Mouse (Mus musculus): Measurements from ENCODE around the gene Ddah2. TPM values are rescaled to one million over a fixed set of nuclear protein-coding genes. Genes with fewer than 3 reads are reported as not detected.
A peak's percentile ranks its signal among the peaks of the same experiment; 100 is the strongest.

Gene Ddah2
- polyA plus RNA-seq, 1 experiment from 2014 or later = 471 TPM

- ATAC-seq (ENCODE audit: insufficient number of reproducible peaks, insufficient read depth, low FRiP score, low TSS enrichment) = peak; percentile 91
- Histone ChIP-seq H3K9me3 (no peaks in the 10 kb centered on the region), H3K36me3 (no peaks in the 10 kb centered on the region), H3K9ac (peak within 1 kb of the TSS; percentile 85), H3K4me1 (peaks cover 33% of the 10 kb centered on the region), H3K4me2 (replicated peaks) (peak within 1 kb of the TSS; percentile 96), H3K27me3 (no peaks in the 10 kb centered on the region), H3K27ac (peak within 1 kb of the TSS; percentile 86), H3K4me3 (peak within 1 kb of the TSS; percentile 55)
- WGBS = 3% methylated on average over 33 of the region's 33 CpGs
Measured at GRCm38 (mm10) chr17:35046681-35047455, 12.0 kb upstream of the Ddah2 start, which contains the start of gene Msh5. Msh5 (minus strand) TSS chr17:35046745.

GRCm38 (mm10) chr17:35047688-35048087, 11.1 kb upstream of the Ddah2 start:
- H3K9ac ChIP-seq = no peak overlapping the region
- no peak for ATAC-seq (ENCODE audit: insufficient number of reproducible peaks, insufficient read depth, low FRiP score, low TSS enrichment)
- no peak overlapping the region for H3K4me2 ChIP-seq (replicated peaks)
- peaks cover 41% of the 10 kb centered on the region for H3K4me1 ChIP-seq
- no peaks in the 10 kb centered on the region for H3K27me3 ChIP-seq
- whole genome bisulfite sequencing = 54% methylated on average over 1 of the region's 1 CpGs
- H3K9me3 ChIP-seq = no peaks in the 10 kb centered on the region
- H3K36me3 ChIP-seq = peaks cover 5% of the 10 kb centered on the region
- H3K4me3 ChIP-seq = no peak overlapping the region
- H3K27ac ChIP-seq = peak overlapping the region; percentile 58

- H3K9ac ChIP-seq = no peak overlapping the region
Measured at GRCm38 (mm10) chr17:35048149-35048931, 10.5 kb upstream of the Ddah2 start.

GRCm38 (mm10) chr17:35048932-35049440, 9.8 kb upstream of the Ddah2 start:
- no peak for ATAC-seq (ENCODE audit: insufficient number of reproducible peaks, insufficient read depth, low FRiP score, low TSS enrichment)
- peak overlapping the region; percentile 92 for H3K4me2 ChIP-seq (replicated peaks)
- peak overlapping the region; percentile 98 for H3K27ac ChIP-seq
- WGBS = 73% methylated on average over 5 of the region's 5 CpGs
- no peaks in the 10 kb centered on the region for H3K27me3 ChIP-seq
- no peaks in the 10 kb centered on the region for H3K9me3 ChIP-seq
- peaks cover 43% of the 10 kb centered on the region for H3K4me1 ChIP-seq
- 0 out of 2 replicates have a peak overlapping the region, but pooled peaks have one; percentile 83 for H3K9ac ChIP-seq
- peaks cover 18% of the 10 kb centered on the region for H3K36me3 ChIP-seq
- H3K4me3 ChIP-seq = no peak overlapping the region; the same call in 1 of the 2 replicates

More at GRCm38 (mm10) chr17:35048149-35048931, 10.5 kb upstream of the Ddah2 start:
- no peak for ATAC-seq (ENCODE audit: insufficient number of reproducible peaks, insufficient read depth, low FRiP score, low TSS enrichment)
- peaks cover 11% of the 10 kb centered on the region for H3K36me3 ChIP-seq
- no peak overlapping the region for H3K4me3 ChIP-seq
- H3K4me2 ChIP-seq (replicated peaks) = no peak overlapping the region
- H3K27me3 ChIP-seq = no peaks in the 10 kb centered on the region
- 40% methylated on average over 11 of the region's 11 CpGs for WGBS
- H3K4me1 ChIP-seq = peaks cover 43% of the 10 kb centered on the region
- H3K27ac ChIP-seq = peak overlapping the region; percentile 58
- H3K9me3 ChIP-seq = no peaks in the 10 kb centered on the region

GRCm38 (mm10) chr17:35049561-35050016, 9.2 kb upstream of the Ddah2 start, which contains the start of gene Clic1:
Clic1 (plus strand) TSS chr17:35049966.
- WGBS = 5% methylated on average over 11 of the region's 11 CpGs
- Histone ChIP-seq H3K4me2 (replicated peaks) (peak within 1 kb of the TSS; percentile 92), H3K9me3 (no peaks in the 10 kb centered on the region), H3K27ac (peak within 1 kb of the TSS; percentile 98), H3K36me3 (peaks cover 22% of the 10 kb centered on the region), H3K4me1 (peaks cover 43% of the 10 kb centered on the region), H3K4me3 (peak within 1 kb of the TSS; percentile 62), H3K27me3 (no peaks in the 10 kb centered on the region), H3K9ac (peak within 1 kb of the TSS; percentile 83)
- peak; percentile 31; the same call in 1 of the 2 replicates for ATAC-seq (ENCODE audit: insufficient number of reproducible peaks, insufficient read depth, low FRiP score, low TSS enrichment)

GRCm38 (mm10) chr17:35050126-35050750, 8.6 kb upstream of the Ddah2 start:
- no peaks in the 10 kb centered on the region for H3K9me3 ChIP-seq
- under 1% methylated on average over 27 of the region's 27 CpGs for WGBS
- H3K4me3 ChIP-seq = peak overlapping the region; percentile 62
- peak overlapping the region; percentile 83 for H3K9ac ChIP-seq
- ATAC-seq (ENCODE audit: insufficient number of reproducible peaks, insufficient read depth, low FRiP score, low TSS enrichment) = peak; percentile 9; the same call in 1 of the 2 replicates
- peaks cover 43% of the 10 kb centered on the region for H3K4me1 ChIP-seq
- H3K27me3 ChIP-seq = no peaks in the 10 kb centered on the region
- peak overlapping the region; percentile 98 for H3K27ac ChIP-seq
- H3K4me2 ChIP-seq (replicated peaks) = peak overlapping the region; percentile 92
- H3K36me3 ChIP-seq = peaks cover 27% of the 10 kb centered on the region

GRCm38 (mm10) chr17:35051156-35052086, 7.4 kb upstream of the Ddah2 start:
- 1% methylated on average over 18 of the region's 21 CpGs for WGBS
- Histone ChIP-seq H3K9me3 (no peaks in the 10 kb centered on the region), H3K4me2 (replicated peaks) (peak overlapping the region; percentile 92), H3K4me1 (peaks cover 43% of the 10 kb centered on the region), H3K9ac (peak overlapping the region; percentile 83), H3K27me3 (no peaks in the 10 kb centered on the region), H3K27ac (peak overlapping the region; percentile 98), H3K4me3 (peak overlapping the region; percentile 62), H3K36me3 (peaks cover 37% of the 10 kb centered on the region)
- no peak for ATAC-seq (ENCODE audit: insufficient number of reproducible peaks, insufficient read depth, low FRiP score, low TSS enrichment)

GRCm38 (mm10) chr17:35052271-35052798, 6.5 kb upstream of the Ddah2 start:
- ATAC-seq (ENCODE audit: insufficient number of reproducible peaks, insufficient read depth, low FRiP score, low TSS enrichment) = no peak
- 75% methylated on average over 12 of the region's 12 CpGs for WGBS
- Histone ChIP-seq H3K9ac (peak overlapping the region; percentile 83), H3K4me1 (peaks cover 37% of the 10 kb centered on the region), H3K4me2 (replicated peaks) (peak overlapping the region; percentile 92), H3K4me3 (peak overlapping the region; percentile 62), H3K36me3 (peaks cover 40% of the 10 kb centered on the region), H3K27me3 (no peaks in the 10 kb centered on the region), H3K27ac (peak overlapping the region; percentile 98), H3K9me3 (no peaks in the 10 kb centered on the region)

GRCm38 (mm10) chr17:35055691-35056495, 2.9 kb upstream of the Ddah2 start:
- no peak overlapping the region for H3K4me3 ChIP-seq
- H3K27me3 ChIP-seq = no peaks in the 10 kb centered on the region
- no peaks in the 10 kb centered on the region for H3K9me3 ChIP-seq
- peaks cover 52% of the 10 kb centered on the region for H3K36me3 ChIP-seq
- H3K9ac ChIP-seq = no peak overlapping the region
- H3K4me1 ChIP-seq = peaks cover 25% of the 10 kb centered on the region
- no peak for ATAC-seq (ENCODE audit: insufficient number of reproducible peaks, insufficient read depth, low FRiP score, low TSS enrichment)
- H3K4me2 ChIP-seq (replicated peaks) = no peak overlapping the region
- H3K27ac ChIP-seq = no peak overlapping the region
- WGBS = 91% methylated on average over 7 of the region's 7 CpGs

- Histone ChIP-seq H3K9me3 (no peaks in the 10 kb centered on the region), H3K36me3 (peaks cover 63% of the 10 kb centered on the region), H3K4me1 (peaks cover 21% of the 10 kb centered on the region), H3K27me3 (no peaks in the 10 kb centered on the region), H3K4me2 (replicated peaks) (no peak overlapping the region), H3K4me3 (no peak overlapping the region), H3K27ac (no peak overlapping the region), H3K9ac (no peak overlapping the region)
- whole genome bisulfite sequencing = 69% methylated on average over 3 of the region's 3 CpGs
- no peak for ATAC-seq (ENCODE audit: insufficient number of reproducible peaks, insufficient read depth, low FRiP score, low TSS enrichment)
Measured at GRCm38 (mm10) chr17:35057090-35057489, 1.7 kb upstream of the Ddah2 start.

All from embryonic facial prominence, embryonic 12.5 days (tissue).